Mouse (Mus musculus) CD4-positive naive resting alpha-beta T cell, adult 76 days (primary cell): ENCODE data around the gene Olfr1386. TPM values are rescaled to one million over a fixed set of nuclear protein-coding genes. Genes with fewer than 3 reads are reported as not detected.

Source experiments
- total RNA-seq: library from RNA; stranded (reverse); gene quantifications from one replicate; pipeline ENCODE4 v1.2.4, GENCODE M21; 2023

Gene Olfr1386
- total RNA-seq, result not detected

DNA sequence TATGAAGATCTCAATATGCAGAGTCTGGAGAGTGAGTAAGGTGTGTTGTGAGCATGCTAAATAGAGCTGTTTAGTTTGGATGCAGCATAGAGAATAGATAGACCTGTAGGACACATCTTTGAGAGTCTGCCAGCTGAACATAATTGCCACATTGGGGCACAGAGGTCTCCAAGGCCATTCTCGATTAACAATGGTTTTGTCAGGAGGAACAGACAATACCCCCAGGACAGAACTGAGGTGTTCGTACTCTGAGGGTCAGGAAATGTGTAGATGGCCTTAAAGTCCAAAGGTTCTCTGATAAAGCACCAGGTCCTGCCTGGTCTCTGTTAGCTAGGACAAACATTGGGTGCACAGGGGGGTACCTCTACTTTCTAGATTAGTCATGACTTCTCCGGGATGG lies at the start of gene Olfr1386:
Olfr1386 (plus strand) TSS at position 301 of the 400 bp plus-strand sequence.

GRCm38 (mm10) chr11:49422767-49423166 lies 42.1 kb upstream of the Olfr1386 start, which contains the start of gene Olfr1389:
Olfr1389 (plus strand) TSS chr11:49423067.

DNA sequence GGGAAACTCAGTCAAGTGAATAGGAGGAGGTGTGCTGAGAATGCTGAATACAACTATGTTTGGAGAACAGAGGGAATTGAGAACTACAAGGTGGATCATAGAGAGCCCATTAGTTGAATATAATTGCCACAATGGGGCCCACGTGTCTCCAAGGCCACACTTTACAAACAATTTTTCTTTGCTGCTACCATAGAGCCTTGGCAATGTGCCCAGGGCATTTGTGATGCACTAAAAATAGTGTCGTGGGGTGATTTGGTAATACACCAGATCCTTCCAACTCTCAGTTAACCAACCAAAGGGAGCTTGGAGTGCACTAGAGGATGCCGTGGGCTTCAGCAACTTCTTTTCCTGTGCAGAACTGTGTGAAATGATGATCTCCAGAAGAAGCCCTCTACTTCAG lies 28.4 kb upstream of the Olfr1386 start, which contains the start of gene Olfr1388:
Olfr1388 (plus strand) TSS at position 214 of the 400 bp plus-strand sequence.

GRCm38 (mm10) chr11:49455043-49455442 lies 9.8 kb upstream of the Olfr1386 start, which contains the start of gene Olfr1387:
Olfr1387 (plus strand) TSS chr11:49455343.

GRCm38 (mm10) chr11:49488770-49489169 lies 23.9 kb downstream of the Olfr1386 start, which contains the start of gene Olfr1385:
Olfr1385 (plus strand) TSS chr11:49489070.

DNA sequence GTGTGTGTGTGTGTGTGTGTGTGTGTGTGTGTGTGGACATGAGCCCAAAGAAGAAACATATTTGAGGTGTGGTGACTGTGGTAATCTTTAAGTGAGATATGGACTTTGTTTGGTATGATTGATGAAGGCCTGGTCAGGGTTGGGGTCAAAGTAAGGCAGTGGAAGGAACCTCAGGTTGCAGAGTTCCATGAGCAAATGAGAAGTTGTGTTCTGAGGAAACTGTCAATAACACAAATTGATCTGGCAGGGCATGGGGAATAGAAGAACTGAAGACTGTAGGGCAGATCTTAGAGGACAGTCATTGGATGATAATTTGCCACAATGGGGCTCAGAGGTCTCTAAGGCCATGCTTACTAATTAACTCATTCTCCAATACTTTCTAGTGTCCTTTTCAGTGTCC lies 54.5 kb downstream of the Olfr1386 start, which contains the start of gene Olfr1383:
Olfr1383 (plus strand) TSS at position 301 of the 400 bp plus-strand sequence.

Other genes starting within 250 kb of the Olfr1386 start
- 46.4 TPM for gene Mgat1, start 220.9 kb upstream of the Olfr1386 start, total RNA-seq
- gene Olfr1393, start 186.7 kb upstream of the Olfr1386 start, total RNA-seq, result 0.44 TPM
- gene Olfr1392, start 179.8 kb upstream of the Olfr1386 start, total RNA-seq, result not detected
- not detected for gene Olfr10, start 160.3 kb upstream of the Olfr1386 start, total RNA-seq
- not detected for gene Olfr1391, start 142.3 kb upstream of the Olfr1386 start, total RNA-seq
- not detected for gene Olfr1390, start 129.9 kb upstream of the Olfr1386 start, total RNA-seq
- gene Olfr1389, start 42.0 kb upstream of the Olfr1386 start, total RNA-seq, result not detected
- not detected for gene Olfr1388, start 28.4 kb upstream of the Olfr1386 start, total RNA-seq
- gene Olfr1387, start 9.7 kb upstream of the Olfr1386 start, total RNA-seq, result not detected
- not detected for gene Olfr1385, start 24.0 kb downstream of the Olfr1386 start, total RNA-seq
- gene Olfr1384, start 41.7 kb downstream of the Olfr1386 start, total RNA-seq, result not detected
- not detected for gene Olfr1383, start 54.6 kb downstream of the Olfr1386 start, total RNA-seq
- not detected for gene Olfr1382, start 63.2 kb downstream of the Olfr1386 start, total RNA-seq
- gene Olfr1381, start 78.4 kb downstream of the Olfr1386 start, total RNA-seq, result not detected
- gene Olfr1380, start 91.8 kb downstream of the Olfr1386 start, total RNA-seq, result not detected
- gene Flt4, start 144.2 kb downstream of the Olfr1386 start, total RNA-seq, result 0.12 TPM
- not detected for gene Scgb3a1, start 198.6 kb downstream of the Olfr1386 start, total RNA-seq
- gene Cnot6, start 247.7 kb downstream of the Olfr1386 start, total RNA-seq, result 91.5 TPM